Mouse (Mus musculus) liver (tissue): Measurements from ENCODE around the gene Mtif2.

Experiments used
- DNase-seq: peaks from one replicate; pipeline ENCODE4 v3.0.0-alpha.2; 2020; ENCODE audit warnings: mixed read lengths

Gene Mtif2

GRCm38 (mm10) chr11:29560452-29560851, 34.2 kb downstream of the Mtif2 start:
- DNase-seq: no peak

GRCm38 (mm10) chr11:29560990-29561389, 34.8 kb downstream of the Mtif2 start:
- DNase-seq: no peak

GRCm38 (mm10) chr11:29563406-29563805, 37.2 kb downstream of the Mtif2 start:
- no peak for DNase-seq

- no peak for DNase-seq
Observed at GRCm38 (mm10) chr11:29571536-29571935, 45.3 kb downstream of the Mtif2 start.

- DNase-seq: no peak
Observed at GRCm38 (mm10) chr11:29572656-29573055, 46.4 kb downstream of the Mtif2 start.

GRCm38 (mm10) chr11:29579610-29580009, 53.4 kb downstream of the Mtif2 start:
- no peak for DNase-seq
